Mouse (Mus musculus): ENCODE measurements around the gene Olfr1385. TPM values are rescaled to one million over a fixed set of nuclear protein-coding genes. Genes with fewer than 3 reads are reported as not detected.

Gene Olfr1385
- not detected for polyA plus RNA-seq (2014; fragmentation: Illumina TruSeq; extraction: RNeasy Lipid Tissue Mini Kit (QIAGEN cat#74804); ENCODE audit: low read depth, low replicate concordance)

GRCm38 (mm10) chr11:49488770-49489169, at the start of gene Olfr1385:
Olfr1385 (plus strand) TSS chr11:49489070.

GRCm38 (mm10) chr11:49455043-49455442, 33.8 kb upstream of the Olfr1385 start, which contains the start of gene Olfr1387:
Olfr1387 (plus strand) TSS chr11:49455343.

GRCm38 (mm10) chr11:49464746-49465145, 24.1 kb upstream of the Olfr1385 start, which contains the start of gene Olfr1386:
Olfr1386 (plus strand) TSS chr11:49465046.

DNA sequence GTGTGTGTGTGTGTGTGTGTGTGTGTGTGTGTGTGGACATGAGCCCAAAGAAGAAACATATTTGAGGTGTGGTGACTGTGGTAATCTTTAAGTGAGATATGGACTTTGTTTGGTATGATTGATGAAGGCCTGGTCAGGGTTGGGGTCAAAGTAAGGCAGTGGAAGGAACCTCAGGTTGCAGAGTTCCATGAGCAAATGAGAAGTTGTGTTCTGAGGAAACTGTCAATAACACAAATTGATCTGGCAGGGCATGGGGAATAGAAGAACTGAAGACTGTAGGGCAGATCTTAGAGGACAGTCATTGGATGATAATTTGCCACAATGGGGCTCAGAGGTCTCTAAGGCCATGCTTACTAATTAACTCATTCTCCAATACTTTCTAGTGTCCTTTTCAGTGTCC, 30.5 kb downstream of the Olfr1385 start, which contains the start of gene Olfr1383:
Gene Olfr1383, plus strand, starts transcription at position 301 of the 400 bp plus-strand sequence.

GRCm38 (mm10) chr11:49527947-49528346, 39.1 kb downstream of the Olfr1385 start, which contains the start of gene Olfr1382:
Olfr1382 (plus strand) TSS chr11:49528247.

GRCm38 (mm10) chr11:49543149-49543548, 54.3 kb downstream of the Olfr1385 start, which contains the start of gene Olfr1381:
Olfr1381 (plus strand) TSS chr11:49543449.

Other genes with a start within 250 kb of the Olfr1385 start
- gene Mgat1, start 244.9 kb upstream of the Olfr1385 start, polyA plus RNA-seq (2014; fragmentation: Illumina TruSeq; extraction: RNeasy Lipid Tissue Mini Kit (QIAGEN cat#74804); ENCODE audit: low read depth, low replicate concordance): 47.8 TPM
- gene Olfr1393, start 210.8 kb upstream of the Olfr1385 start, polyA plus RNA-seq (2014; fragmentation: Illumina TruSeq; extraction: RNeasy Lipid Tissue Mini Kit (QIAGEN cat#74804); ENCODE audit: low read depth, low replicate concordance): 0.10 TPM
- gene Olfr1392, start 203.8 kb upstream of the Olfr1385 start, polyA plus RNA-seq (2014; fragmentation: Illumina TruSeq; extraction: RNeasy Lipid Tissue Mini Kit (QIAGEN cat#74804); ENCODE audit: low read depth, low replicate concordance): 0.11 TPM
- not detected for gene Olfr10, start 184.3 kb upstream of the Olfr1385 start, polyA plus RNA-seq (2014; fragmentation: Illumina TruSeq; extraction: RNeasy Lipid Tissue Mini Kit (QIAGEN cat#74804); ENCODE audit: low read depth, low replicate concordance)
- not detected for gene Olfr1391, start 166.3 kb upstream of the Olfr1385 start, polyA plus RNA-seq (2014; fragmentation: Illumina TruSeq; extraction: RNeasy Lipid Tissue Mini Kit (QIAGEN cat#74804); ENCODE audit: low read depth, low replicate concordance)
- gene Olfr1390, start 153.9 kb upstream of the Olfr1385 start, polyA plus RNA-seq (2014; fragmentation: Illumina TruSeq; extraction: RNeasy Lipid Tissue Mini Kit (QIAGEN cat#74804); ENCODE audit: low read depth, low replicate concordance): not detected
- gene Olfr1389, start 66.0 kb upstream of the Olfr1385 start, polyA plus RNA-seq (2014; fragmentation: Illumina TruSeq; extraction: RNeasy Lipid Tissue Mini Kit (QIAGEN cat#74804); ENCODE audit: low read depth, low replicate concordance): not detected
- gene Olfr1388, start 52.4 kb upstream of the Olfr1385 start, polyA plus RNA-seq (2014; fragmentation: Illumina TruSeq; extraction: RNeasy Lipid Tissue Mini Kit (QIAGEN cat#74804); ENCODE audit: low read depth, low replicate concordance): 0.10 TPM
- not detected for gene Olfr1387, start 33.7 kb upstream of the Olfr1385 start, polyA plus RNA-seq (2014; fragmentation: Illumina TruSeq; extraction: RNeasy Lipid Tissue Mini Kit (QIAGEN cat#74804); ENCODE audit: low read depth, low replicate concordance)
- gene Olfr1386, start 24.0 kb upstream of the Olfr1385 start, polyA plus RNA-seq (2014; fragmentation: Illumina TruSeq; extraction: RNeasy Lipid Tissue Mini Kit (QIAGEN cat#74804); ENCODE audit: low read depth, low replicate concordance): not detected
- not detected for gene Olfr1384, start 17.7 kb downstream of the Olfr1385 start, polyA plus RNA-seq (2014; fragmentation: Illumina TruSeq; extraction: RNeasy Lipid Tissue Mini Kit (QIAGEN cat#74804); ENCODE audit: low read depth, low replicate concordance)
- gene Olfr1383, start 30.6 kb downstream of the Olfr1385 start, polyA plus RNA-seq (2014; fragmentation: Illumina TruSeq; extraction: RNeasy Lipid Tissue Mini Kit (QIAGEN cat#74804); ENCODE audit: low read depth, low replicate concordance): not detected
- not detected for gene Olfr1382, start 39.2 kb downstream of the Olfr1385 start, polyA plus RNA-seq (2014; fragmentation: Illumina TruSeq; extraction: RNeasy Lipid Tissue Mini Kit (QIAGEN cat#74804); ENCODE audit: low read depth, low replicate concordance)
- gene Olfr1381, start 54.4 kb downstream of the Olfr1385 start, polyA plus RNA-seq (2014; fragmentation: Illumina TruSeq; extraction: RNeasy Lipid Tissue Mini Kit (QIAGEN cat#74804); ENCODE audit: low read depth, low replicate concordance): not detected
- not detected for gene Olfr1380, start 67.8 kb downstream of the Olfr1385 start, polyA plus RNA-seq (2014; fragmentation: Illumina TruSeq; extraction: RNeasy Lipid Tissue Mini Kit (QIAGEN cat#74804); ENCODE audit: low read depth, low replicate concordance)
- 5.1 TPM for gene Flt4, start 120.2 kb downstream of the Olfr1385 start, polyA plus RNA-seq (2014; fragmentation: Illumina TruSeq; extraction: RNeasy Lipid Tissue Mini Kit (QIAGEN cat#74804); ENCODE audit: low read depth, low replicate concordance)
- gene Scgb3a1, start 174.5 kb downstream of the Olfr1385 start, polyA plus RNA-seq (2014; fragmentation: Illumina TruSeq; extraction: RNeasy Lipid Tissue Mini Kit (QIAGEN cat#74804); ENCODE audit: low read depth, low replicate concordance): not detected
- gene Cnot6, start 223.7 kb downstream of the Olfr1385 start, polyA plus RNA-seq (2014; fragmentation: Illumina TruSeq; extraction: RNeasy Lipid Tissue Mini Kit (QIAGEN cat#74804); ENCODE audit: low read depth, low replicate concordance): 31.9 TPM

Data from adipose tissue, adult 10 weeks (tissue).